Mouse (Mus musculus) MEL (cell line): Measurements from ENCODE around the gene Tmod1. TPM values are rescaled to one million over a fixed set of nuclear protein-coding genes. Genes with fewer than 3 reads are reported as not detected.
A peak's percentile ranks its signal among the peaks of the same experiment; 100 is the strongest.

Experiments
- DNase-seq: peaks from one replicate; pipeline ENCODE4 v3.0.0; 2011; ENCODE audit warnings: low read depth, low spot score
- H3K27ac ChIP-seq: 2 replicates; pipeline ENCODE4 v1.5.1; 2012; ENCODE audit warnings: low read depth, mild to moderate bottlenecking, control low read depth, low read length, moderate library complexity; ENCODE audit not compliant: control insufficient read depth
- H3K27me3 ChIP-seq, 2 experiments: fragments of 150-350 bp in 1 of 2; sonication (generic) in 1 of 2; 2 replicates each; pipeline ENCODE4 v1.6.1; 2012; ENCODE audit warnings: low read length in 2 of 2, mild to moderate bottlenecking in 2 of 2, improper control_type of control experiment in 1 of 2, moderate library complexity in 1 of 2; ENCODE audit not compliant: insufficient read depth in 2 of 2, control insufficient read depth in 1 of 2
- H3K36me3 ChIP-seq, 2 experiments: 2 replicates each; pipeline ENCODE4 v1.6.1; 2012 to 2014; ENCODE audit warnings: low read length in 2 of 2, improper control_type of control experiment in 1 of 2, inconsistent platforms in 1 of 2, mild to moderate bottlenecking in 1 of 2; ENCODE audit not compliant: insufficient read depth in 2 of 2, control insufficient read depth in 1 of 2
- H3K4me1 ChIP-seq, 2 experiments: fragments of 150-350 bp in 1 of 2; sonication (generic) in 1 of 2; 2 replicates each; pipeline ENCODE4 v1.6.1; 2012; ENCODE audit warnings: low read length in 2 of 2, improper control_type of control experiment in 1 of 2, mild to moderate bottlenecking in 1 of 2; ENCODE audit not compliant: insufficient read depth in 2 of 2, control insufficient read depth in 1 of 2
- H3K4me3 ChIP-seq, 2 experiments: fragments of 150-350 bp in 1 of 2; sonication (generic) in 1 of 2; 2 replicates each; pipeline ENCODE4 v1.5.1; 2012; ENCODE audit warnings: low read depth in 2 of 2, low read length in 2 of 2, mild to moderate bottlenecking in 2 of 2, moderate library complexity in 2 of 2, control low read depth in 1 of 2, improper control_type of control experiment in 1 of 2; ENCODE audit not compliant: control insufficient read depth in 1 of 2, insufficient read depth in 1 of 2
- H3K79me2 ChIP-seq: 2 replicates; pipeline ENCODE4 v1.6.1; 2012; ENCODE audit warnings: mild to moderate bottlenecking, low read length, moderate library complexity; ENCODE audit not compliant: control insufficient read depth, poor library complexity, insufficient read depth
- H3K9ac ChIP-seq: 2 replicates; pipeline ENCODE4 v1.6.1; 2012; ENCODE audit warnings: low read depth, mild to moderate bottlenecking, control low read depth, low read length, moderate library complexity; ENCODE audit not compliant: control insufficient read depth, poor library complexity, severe bottlenecking
- H3K9me3 ChIP-seq: fragments of 150-350 bp; sonication (generic); replicated peaks from 2 replicates; pipeline ENCODE4 v1.6.1; 2012; ENCODE audit warnings: mild to moderate bottlenecking, low read length, improper control_type of control experiment, moderate library complexity; ENCODE audit not compliant: insufficient read depth
- BHLHE40 ChIP-seq: IDR thresholded peaks from 2 replicates; pipeline ENCODE4 v1.6.1; 2012; ENCODE audit warnings: low read depth, mild to moderate bottlenecking, inconsistent platforms, low read length, improper control_type of control experiment, borderline replicate concordance
- CHD1 ChIP-seq: IDR thresholded peaks from 2 replicates; pipeline ENCODE4 v1.6.1; 2012; ENCODE audit warnings: low read depth, mild to moderate bottlenecking, inconsistent platforms, low read length, improper control_type of control experiment
- CHD2 ChIP-seq: IDR thresholded peaks from 2 replicates; pipeline ENCODE4 v1.6.1; 2011; ENCODE audit warnings: low read length, improper control_type of control experiment
- CTCF ChIP-seq, 3 experiments: IDR thresholded peaks in 2 of 3; conservative IDR thresholded peaks in 1 of 3; 2 replicates each; pipeline ENCODE4 v1.5.1; 2011 to 2012; ENCODE audit warnings: low read length in 3 of 3, low read depth in 2 of 3, mild to moderate bottlenecking in 2 of 3, improper control_type of control experiment in 1 of 3, inconsistent platforms in 1 of 3, mixed read lengths in 1 of 3, moderate library complexity in 1 of 3; ENCODE audit not compliant: control insufficient read depth in 1 of 3, insufficient read depth in 1 of 3, poor library complexity in 1 of 3, severe bottlenecking in 1 of 3
- E2F4 ChIP-seq: IDR thresholded peaks from 2 replicates; pipeline ENCODE4 v1.6.1; 2011; ENCODE audit warnings: low read depth, low read length, improper control_type of control experiment, borderline replicate concordance
- EP300 ChIP-seq, 2 experiments: IDR thresholded peaks; 2 replicates each; pipeline ENCODE4 v1.6.1; 2011; ENCODE audit warnings: improper control_type of control experiment in 2 of 2, low read length in 2 of 2, low read depth in 1 of 2, mild to moderate bottlenecking in 1 of 2
- ETS1 ChIP-seq: IDR thresholded peaks from 2 replicates; pipeline ENCODE4 v1.6.1; 2012; ENCODE audit warnings: low read depth, mild to moderate bottlenecking, inconsistent platforms, low read length, improper control_type of control experiment, moderate library complexity
- GATA1 ChIP-seq: IDR thresholded peaks from 2 replicates; pipeline ENCODE4 v1.6.1; 2011; ENCODE audit warnings: low read depth, low read length, improper control_type of control experiment
- HCFC1 ChIP-seq: IDR thresholded peaks from 2 replicates; pipeline ENCODE4 v1.6.1; 2012; ENCODE audit warnings: low read depth, mild to moderate bottlenecking, inconsistent platforms, low read length, improper control_type of control experiment, moderate library complexity
- JUND ChIP-seq: IDR thresholded peaks from 2 replicates; pipeline ENCODE4 v1.6.1; 2011; ENCODE audit warnings: low read depth, mild to moderate bottlenecking, improper control_type of control experiment, low read length
- KAT2A ChIP-seq: conservative IDR thresholded peaks from 2 replicates; pipeline ENCODE4 v1.6.1; 2012; ENCODE audit warnings: low read depth, low read length, improper control_type of control experiment, inconsistent platforms
- MAFK ChIP-seq: IDR thresholded peaks from 2 replicates; pipeline ENCODE4 v1.6.1; 2011; ENCODE audit warnings: low read depth, mild to moderate bottlenecking, low read length, improper control_type of control experiment, borderline replicate concordance
- MAX ChIP-seq: IDR thresholded peaks from 2 replicates; pipeline ENCODE4 v1.6.1; 2011; ENCODE audit warnings: low read length, improper control_type of control experiment
- MAZ ChIP-seq: IDR thresholded peaks from 2 replicates; pipeline ENCODE4 v1.6.1; 2012; ENCODE audit warnings: low read depth, mild to moderate bottlenecking, inconsistent platforms, low read length, improper control_type of control experiment
- MXI1 ChIP-seq: IDR thresholded peaks from 2 replicates; pipeline ENCODE4 v1.6.1; 2011; ENCODE audit warnings: mild to moderate bottlenecking, low read depth, low read length, improper control_type of control experiment
- MYB ChIP-seq: IDR thresholded peaks from 2 replicates; pipeline ENCODE4 v1.6.1; 2011; ENCODE audit warnings: mild to moderate bottlenecking, low read depth, low read length, improper control_type of control experiment
- MYC ChIP-seq: IDR thresholded peaks from 2 replicates; pipeline ENCODE4 v1.6.1; 2011; ENCODE audit warnings: low read depth, mild to moderate bottlenecking, low read length, improper control_type of control experiment, moderate library complexity
- NELFE ChIP-seq: IDR thresholded peaks from 2 replicates; pipeline ENCODE4 v1.6.1; 2011; ENCODE audit warnings: low read depth, low read length, improper control_type of control experiment
- NRF1 ChIP-seq: IDR thresholded peaks from 2 replicates; pipeline ENCODE4 v1.6.1; 2014; ENCODE audit warnings: low read depth, mild to moderate bottlenecking, inconsistent platforms, low read length, improper control_type of control experiment, moderate library complexity; ENCODE audit not compliant: poor library complexity, insufficient read depth, severe bottlenecking
- POLR2AphosphoS2 ChIP-seq: IDR thresholded peaks from 2 replicates; pipeline ENCODE4 v1.6.1; 2011; ENCODE audit warnings: low read length, improper control_type of control experiment
- POLR2AphosphoS5 ChIP-seq: IDR thresholded peaks from 2 replicates; pipeline ENCODE4 v1.6.1; 2012; ENCODE audit warnings: low read depth, borderline replicate concordance, mild to moderate bottlenecking, inconsistent platforms, low read length, moderate library complexity, mixed read lengths
- RCOR1 ChIP-seq: IDR thresholded peaks from 2 replicates; pipeline ENCODE4 v1.6.1; 2012; ENCODE audit warnings: low read depth, mild to moderate bottlenecking, inconsistent platforms, low read length, improper control_type of control experiment
- SIN3A ChIP-seq: IDR thresholded peaks from 2 replicates; pipeline ENCODE4 v1.6.1; 2012; ENCODE audit warnings: low read length, improper control_type of control experiment, inconsistent platforms
- TAL1 ChIP-seq: IDR thresholded peaks from 2 replicates; pipeline ENCODE4 v1.6.1; 2012; ENCODE audit warnings: mild to moderate bottlenecking, inconsistent platforms, low read length, moderate library complexity, mixed read lengths
- TBP ChIP-seq: IDR thresholded peaks from 2 replicates; pipeline ENCODE4 v1.8.0; 2011; ENCODE audit warnings: low read depth, low read length, improper control_type of control experiment
- TCF12 ChIP-seq: IDR thresholded peaks from 2 replicates; pipeline ENCODE4 v1.6.1; 2014; ENCODE audit warnings: low read depth, mild to moderate bottlenecking, inconsistent platforms, low read length, improper control_type of control experiment, moderate library complexity
- UBTF ChIP-seq: IDR thresholded peaks from 2 replicates; pipeline ENCODE4 v1.6.1; 2012; ENCODE audit warnings: low read depth, mild to moderate bottlenecking, inconsistent platforms, low read length, improper control_type of control experiment, moderate library complexity, borderline replicate concordance; ENCODE audit not compliant: insufficient read depth
- USF2 ChIP-seq, 2 experiments: IDR thresholded peaks; 2 replicates each; pipeline ENCODE4 v1.6.1; 2011 to 2012; ENCODE audit warnings: improper control_type of control experiment in 2 of 2, low read length in 2 of 2, borderline replicate concordance in 1 of 2, inconsistent platforms in 1 of 2, low read depth in 1 of 2, mild to moderate bottlenecking in 1 of 2; ENCODE audit not compliant: insufficient read depth in 1 of 2
- ZC3H11A ChIP-seq: IDR thresholded peaks from 2 replicates; pipeline ENCODE4 v1.6.1; 2012; ENCODE audit warnings: low read depth, mild to moderate bottlenecking, inconsistent platforms, low read length, improper control_type of control experiment
- ZMIZ1 ChIP-seq: IDR thresholded peaks from 2 replicates; pipeline ENCODE4 v1.6.1; 2012; ENCODE audit warnings: low read depth, mild to moderate bottlenecking, inconsistent platforms, low read length, improper control_type of control experiment, moderate library complexity
- ZNF384 ChIP-seq: IDR thresholded peaks from 2 replicates; pipeline ENCODE4 v1.6.1; 2012; ENCODE audit warnings: low read depth, mild to moderate bottlenecking, inconsistent platforms, low read length, improper control_type of control experiment
- polyA plus RNA-seq, 2 experiments: library from polyadenylated mRNA; stranded (reverse) in 1 of 2; unstranded in 1 of 2; fragments of >175 nt in 1 of 2; fragments of >200 nt in 1 of 2; gene quantifications; 2 replicates each; pipeline versions ENCODE4 v1.2.1 to v1.2.4; 2012; ENCODE audit warnings: low replicate concordance in 2 of 2, low read depth in 1 of 2; ENCODE audit not compliant: insufficient read length in 2 of 2, insufficient read depth in 1 of 2, missing spikeins in 1 of 2
- total RNA-seq: library from RNA; depleted of rRNA; stranded (reverse); fragments of 300-350 nt; gene quantifications from 2 replicates; pipeline ENCODE4 v1.2.3, GENCODE M21; 2012

Gene Tmod1
- total and polyA plus RNA-seq, 3 experiments: 2.3 to 8.1 TPM; not detected in 1

DNA sequence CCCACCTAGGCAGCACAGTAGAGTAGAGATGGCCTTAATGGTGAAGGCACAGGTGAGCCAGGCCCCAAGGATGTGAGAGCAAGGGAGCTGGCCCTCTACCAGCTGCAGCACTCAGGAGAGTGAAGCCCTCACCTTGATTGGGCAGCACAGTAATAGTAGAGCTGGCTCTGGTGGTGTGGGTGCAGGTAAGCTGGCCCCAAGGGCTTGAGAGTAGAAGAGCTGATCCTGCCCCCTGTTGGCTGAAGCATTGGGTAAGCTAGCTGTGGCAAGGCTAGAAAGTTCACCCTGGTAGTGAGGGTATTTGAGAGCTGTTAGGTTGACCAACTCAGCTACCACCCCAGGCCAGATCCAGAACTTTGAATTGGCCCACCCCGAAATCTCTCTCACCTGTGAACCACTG is 23.1 kb upstream of the Tmod1 start:
- no peaks in the 10 kb centered on the region for H3K27me3 ChIP-seq
- no peak overlapping the region for H3K27ac ChIP-seq
- no peaks in the 10 kb centered on the region for H3K79me2 ChIP-seq
- H3K9me3 ChIP-seq: no peaks in the 10 kb centered on the region
- H3K4me3 ChIP-seq: no peak overlapping the region
- H3K36me3 ChIP-seq: no peaks in the 10 kb centered on the region
- H3K4me1 ChIP-seq: no peaks in the 10 kb centered on the region
- TF ChIP-seq ZNF384 (no peak), ZC3H11A (no peak), CTCF (IDR thresholded peaks at IDR 0.05 in 2 of 3, conservative IDR thresholded peaks at IDR 0.05 in 1 of 3; ENCODE audit: control insufficient read depth in 1 of 3, insufficient read depth in 1 of 3, low read depth in 2 of 3, low read length in 3 of 3, poor library complexity in 1 of 3, severe bottlenecking in 1 of 3) (peak in 1 of 3 experiments; percentile 2; a peak in 1 of 6 replicates), EP300 (IDR thresholded peaks at IDR 0.05; ENCODE audit: low read depth in 1 of 2, low read length in 2 of 2) (no peak), SIN3A (no peak), MXI1 (no peak), NELFE (no peak)
- H3K9ac ChIP-seq: no peak overlapping the region
- DNase-seq: no peak

DNA sequence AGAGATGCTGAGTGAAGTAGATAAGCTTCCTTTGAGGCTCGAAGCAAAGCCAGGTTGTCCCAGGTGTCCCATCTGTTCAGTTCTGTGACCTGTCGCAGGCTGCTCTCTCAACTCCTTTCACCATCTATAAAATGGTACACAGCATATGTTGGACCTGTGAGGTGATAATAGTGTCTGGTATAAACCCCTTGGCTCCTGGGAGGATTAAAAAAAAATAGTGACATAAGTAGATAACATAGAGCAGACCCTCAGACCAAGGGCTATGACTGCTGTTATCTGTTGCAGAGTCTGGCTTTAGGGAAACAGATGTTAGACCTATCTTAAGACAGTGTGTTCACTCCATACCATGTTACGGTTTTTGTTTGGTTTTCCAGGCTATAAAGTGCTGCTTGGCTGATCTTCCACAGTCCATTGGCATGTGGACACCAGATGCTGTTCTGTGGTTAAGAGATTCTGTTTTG is 15.7 kb upstream of the Tmod1 start:
- DNase-seq: peak; percentile 73
- Histone ChIP-seq H3K27me3 (no peaks in the 10 kb centered on the region), H3K36me3 (peaks cover 0 to 8% of the 10 kb centered on the region in 2 experiments; a peak in 2 of 4 replicates), H3K79me2 (no peaks in the 10 kb centered on the region), H3K27ac (no peak overlapping the region), H3K9me3 (no peaks in the 10 kb centered on the region), H3K4me1 (peaks cover 0 to 6% of the 10 kb centered on the region in 2 experiments; a peak in 3 of 4 replicates), H3K9ac (no peak overlapping the region), H3K4me3 (no peak overlapping the region)
- TF ChIP-seq MYB (0 out of 2 replicates have a peak, but pooled peaks have one; percentile 6), POLR2AphosphoS2 (no peak), ETS1 (peak; percentile 89), UBTF (no peak), NRF1 (no peak), CHD1 (no peak), MAZ (no peak), CHD2 (no peak), TCF12 (peak; percentile 88), POLR2AphosphoS5 (no peak), MAFK (0 out of 2 replicates have a peak, but pooled peaks have one; percentile 9), MAX (no peak), RCOR1 (peak; percentile 48), KAT2A (no peak), EP300 (IDR thresholded peaks at IDR 0.05; ENCODE audit: low read depth in 1 of 2, low read length in 2 of 2) (peak; percentile 79 to 81), USF2 (IDR thresholded peaks at IDR 0.05; ENCODE audit: borderline replicate concordance in 1 of 2, insufficient read depth in 1 of 2, low read depth in 1 of 2, low read length in 2 of 2) (no peak), BHLHE40 (no peak), MYC (peak; percentile 37; the same call in 1 of the 2 replicates), GATA1 (peak; percentile 92), TAL1 (peak; percentile 96), HCFC1 (0 out of 2 replicates have a peak, but pooled peaks have one; percentile 24), NELFE (no peak), CTCF (IDR thresholded peaks at IDR 0.05 in 2 of 3, conservative IDR thresholded peaks at IDR 0.05 in 1 of 3; ENCODE audit: control insufficient read depth in 1 of 3, insufficient read depth in 1 of 3, low read depth in 2 of 3, low read length in 3 of 3, poor library complexity in 1 of 3, severe bottlenecking in 1 of 3) (no peak), JUND (no peak), ZMIZ1 (no peak), TBP (no peak), E2F4 (no peak)
